Mouse (Mus musculus) cerebellum, postnatal 36 days (tissue): ENCODE results near the gene Mrps30.
A peak's percentile ranks its signal among the peaks of the same experiment; 100 is the strongest.
"Not testable (repeated sequence)": the region's sequence is repeated elsewhere in the genome, so short reads cannot be mapped to it uniquely, and the experiment has no call there.

ENCODE experiments used
- DNase-seq, 2 experiments: peaks; one replicate each; pipeline ENCODE4 v3.0.0; 2021 to 2022; ENCODE audit warnings: mixed read lengths in 2 of 2

Mrps30 gene

GRCm38 (mm10) chr13:118386511-118387447, at the start of gene Mrps30, which contains the start of gene B430218F22Rik:
TSS of gene Mrps30 (minus strand) at chr13:118387252.
TSS of gene B430218F22Rik (plus strand) at chr13:118386630.
- DNase-seq, result peak; percentile 94 to 96

DNA sequence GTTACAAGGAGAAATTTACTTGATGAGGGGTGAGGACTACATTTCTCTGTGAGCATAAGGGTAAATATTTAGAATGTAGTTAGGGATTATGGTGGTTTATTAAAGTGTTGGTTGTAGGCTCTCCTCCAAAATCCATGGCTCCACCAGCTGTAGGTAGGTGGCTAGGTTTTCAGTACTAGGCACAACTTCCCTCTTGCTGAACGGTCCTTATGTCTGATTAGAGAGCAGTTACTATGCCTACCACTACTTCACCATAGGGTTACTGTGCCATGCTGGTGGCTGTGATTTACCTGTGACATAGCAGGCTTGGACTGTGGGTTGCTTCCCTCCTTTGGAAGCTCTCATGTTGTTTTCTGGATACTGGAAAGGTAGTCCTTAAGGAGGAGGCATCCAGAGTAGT, 33.8 kb upstream of the Mrps30 start:
- no peak for DNase-seq

DNA sequence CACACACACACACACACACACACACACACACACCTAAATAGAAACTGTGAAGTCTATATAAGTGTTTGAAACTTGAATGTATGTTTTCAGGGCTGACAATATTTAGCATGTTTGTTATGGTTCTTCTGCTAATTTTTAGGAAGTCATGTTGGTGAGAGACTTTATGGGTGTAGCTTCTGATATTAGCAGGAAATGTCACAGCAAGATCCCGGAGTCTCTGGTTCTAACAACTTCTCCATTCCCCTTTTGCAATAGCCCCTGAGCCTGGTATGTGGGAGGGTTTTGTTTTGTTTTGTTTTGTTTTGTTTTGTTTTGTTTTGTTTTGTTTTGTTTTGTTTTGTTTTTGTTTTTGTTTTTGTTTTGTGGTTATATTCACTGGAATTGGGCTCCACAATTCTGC, 33.4 kb upstream of the Mrps30 start:
- no peak for DNase-seq

DNA sequence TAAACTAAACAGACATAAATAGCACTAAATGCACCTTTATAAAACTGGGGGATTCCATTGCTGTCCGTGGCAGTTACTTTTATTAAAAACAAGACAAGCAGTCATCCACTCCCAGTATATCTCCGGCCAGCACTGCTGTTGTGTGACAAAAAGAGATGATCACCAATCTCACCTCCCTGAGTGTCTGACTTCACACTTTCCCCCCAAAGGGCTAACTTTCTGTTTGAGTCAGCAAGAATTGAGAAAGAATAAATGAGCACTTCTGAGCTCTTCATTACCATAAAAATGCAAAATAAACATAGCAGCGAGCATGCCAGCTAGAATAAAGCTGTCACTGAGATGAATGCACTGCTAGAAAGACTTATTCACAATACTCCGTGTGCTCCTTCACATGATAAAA, 31.1 kb upstream of the Mrps30 start:
- no peak for DNase-seq

- no peak for DNase-seq
Measured at GRCm38 (mm10) chr13:118411297-118411992, 24.4 kb upstream of the Mrps30 start.

DNA sequence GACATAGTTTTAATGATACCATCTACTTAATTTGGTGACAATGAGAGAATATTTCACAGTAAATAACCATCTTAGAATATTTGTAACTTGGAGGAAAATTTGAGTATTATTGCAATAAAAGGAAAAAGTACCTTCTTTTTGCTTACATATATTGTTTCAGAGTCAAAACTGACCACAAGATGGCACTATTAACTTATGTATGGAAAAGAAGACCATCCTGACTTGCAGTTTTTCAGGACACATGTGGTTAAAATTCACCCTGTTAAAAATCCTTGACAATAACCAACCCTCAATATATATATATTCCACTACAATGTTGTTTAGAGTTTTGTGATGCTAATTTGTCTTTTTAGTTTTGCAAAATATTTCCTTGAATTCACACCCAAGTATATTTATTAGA, 16.5 kb upstream of the Mrps30 start:
- DNase-seq, result no peak

- DNase-seq, result no peak
Measured at GRCm38 (mm10) chr13:118400340-118400739, 13.3 kb upstream of the Mrps30 start.

DNA sequence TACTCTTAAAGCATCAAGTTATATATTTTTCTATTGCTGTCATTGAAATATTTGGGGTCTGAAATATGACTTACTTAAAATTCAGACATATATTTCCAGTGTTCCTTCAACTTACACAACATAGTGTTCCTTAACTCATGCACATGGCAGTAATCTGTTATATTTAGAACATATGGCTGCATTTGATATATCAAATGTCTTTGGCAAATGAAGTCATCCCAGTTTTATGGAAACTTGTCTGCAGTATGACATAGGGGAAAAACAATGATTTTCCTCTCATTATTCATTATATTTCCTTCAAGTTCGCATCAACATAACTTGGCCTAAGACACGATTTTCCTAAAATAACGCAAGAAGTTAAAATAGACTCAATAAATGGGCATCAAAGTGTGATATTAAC, 8.8 kb upstream of the Mrps30 start:
- no peak for DNase-seq

GRCm38 (mm10) chr13:118387448-118387801, 373 bp upstream of the Mrps30 start:
- not testable (repeated sequence) for DNase-seq

GRCm38 (mm10) chr13:118380381-118380780, 6.7 kb downstream of the Mrps30 start:
- DNase-seq, result no peak

DNA sequence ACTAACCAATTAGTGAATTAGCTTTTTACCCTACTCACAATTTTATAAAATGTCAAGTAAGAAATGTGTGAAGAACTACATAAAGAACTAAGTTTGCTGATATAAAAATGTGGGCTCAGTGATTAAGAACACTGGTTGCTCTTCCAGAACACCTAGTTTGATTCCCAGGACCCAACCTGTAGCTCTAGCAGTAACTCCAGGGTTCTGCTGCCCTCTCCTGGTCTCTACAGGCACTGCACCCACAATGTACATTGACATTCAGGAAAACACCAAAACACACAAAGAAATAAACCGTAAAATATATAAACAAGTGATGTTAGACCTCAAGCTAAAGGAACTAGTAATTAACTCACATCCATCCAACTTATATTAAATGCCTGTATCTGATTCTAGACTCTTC, 7.9 kb downstream of the Mrps30 start:
- DNase-seq, result peak; percentile 58 to 69

- DNase-seq, result no peak
Measured at GRCm38 (mm10) chr13:118372871-118373270, 14.2 kb downstream of the Mrps30 start.

- DNase-seq, result no peak
Measured at GRCm38 (mm10) chr13:118365774-118366173, 21.3 kb downstream of the Mrps30 start.

DNA sequence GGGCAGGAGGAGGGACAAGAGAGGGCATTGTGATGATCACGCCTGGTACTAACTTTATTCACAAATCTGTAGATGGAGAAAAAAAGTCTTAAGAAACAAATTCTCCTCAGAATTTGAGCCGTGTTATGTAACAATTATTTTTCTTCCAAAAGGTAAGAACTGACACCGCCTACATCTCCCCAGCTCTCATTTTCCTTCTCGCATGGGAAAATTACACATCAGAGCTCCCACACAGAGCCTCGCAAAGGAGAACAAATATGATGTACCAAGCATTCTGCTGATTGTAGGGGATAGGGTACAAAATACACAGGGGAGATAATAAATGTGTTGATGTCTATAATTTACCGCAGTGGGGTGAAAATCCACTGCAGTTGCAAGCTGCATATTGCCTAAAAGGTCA, 23.7 kb downstream of the Mrps30 start:
- DNase-seq, result no peak

DNA sequence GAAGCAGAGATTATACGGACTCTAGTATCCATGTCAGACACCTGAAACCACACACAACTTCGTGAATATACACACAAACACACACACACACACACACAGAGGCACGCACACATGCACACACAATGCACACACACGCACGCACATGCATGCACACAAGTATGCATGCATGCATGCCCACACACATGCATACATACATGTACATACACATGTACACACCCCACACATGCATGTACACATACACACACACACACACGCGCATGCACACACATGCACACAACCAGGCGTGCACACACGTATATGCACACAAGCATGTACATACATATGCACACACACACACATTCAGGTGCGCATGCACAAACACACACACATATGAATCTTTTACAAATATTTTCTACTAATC, 36.2 kb downstream of the Mrps30 start:
- no peak for DNase-seq

DNA sequence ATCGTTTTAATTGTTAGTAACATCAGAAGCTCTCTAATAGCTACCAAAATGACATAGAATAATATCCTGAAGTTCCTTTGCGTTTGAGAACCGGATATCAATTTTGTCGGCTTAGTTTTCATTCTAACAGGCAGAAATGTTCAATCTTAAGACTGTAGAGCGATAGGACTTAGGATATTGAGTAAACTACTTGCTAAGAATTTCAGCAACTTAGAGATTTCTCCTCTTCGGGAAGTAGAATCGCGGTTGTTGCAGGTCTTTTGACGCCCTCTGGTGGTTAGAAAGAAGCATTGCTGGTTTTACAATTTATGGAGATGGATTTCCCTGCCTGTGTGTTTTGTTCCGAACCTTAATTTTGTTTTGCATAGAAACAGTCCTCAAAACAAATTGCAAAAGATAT, 36.8 kb downstream of the Mrps30 start:
- DNase-seq, result no peak
